Mouse (Mus musculus): ENCODE data around the gene Filip1l. TPM values are rescaled to one million over a fixed set of nuclear protein-coding genes. Genes with fewer than 3 reads are reported as not detected.

Filip1l gene
- polyA plus RNA-seq, 1 experiment from 2014 or later, result 3.4 TPM

DNA sequence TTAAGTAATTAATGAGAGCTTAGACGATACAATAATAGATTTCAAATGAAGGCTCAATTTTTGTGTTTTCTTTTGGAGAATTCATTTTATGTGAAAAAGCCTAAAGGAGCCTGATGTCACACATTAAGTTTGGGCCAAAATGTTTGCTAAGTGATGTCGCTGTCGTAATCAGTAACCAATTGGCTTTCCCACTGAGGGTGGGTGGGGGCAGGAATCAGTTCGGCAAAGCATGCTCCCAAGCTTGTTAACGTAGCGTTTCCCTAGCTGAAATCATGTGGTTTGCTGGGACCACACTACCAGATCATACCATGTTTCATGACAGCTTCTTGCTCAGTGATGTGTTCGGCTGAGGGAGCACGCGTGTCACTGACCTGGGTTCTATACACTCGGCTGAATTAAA is 162.7 kb downstream of the Filip1l start:
- H3K9me3 ChIP-seq (ENCODE audit: control insufficient read depth, low read length), result no peaks in the 10 kb centered on the region
- no peak overlapping the region for H3K9ac ChIP-seq
- H3K27ac ChIP-seq, result no peak overlapping the region
- H3K4me2 ChIP-seq (replicated peaks), result no peak overlapping the region
- 82% methylated on average over 10 of the region's 10 CpGs for WGBS
- no peaks in the 10 kb centered on the region for H3K4me1 ChIP-seq (replicated peaks; ENCODE audit: control insufficient read depth, insufficient read depth, low read length)
- H3K36me3 ChIP-seq (replicated peaks; ENCODE audit: control insufficient read depth, insufficient read depth), result no peaks in the 10 kb centered on the region
- DNase-seq (ENCODE audit: low spot score) (no peak), ATAC-seq (ENCODE audit: low FRiP score) (no peak)
- H3K27me3 ChIP-seq (ENCODE audit: control insufficient read depth, insufficient read depth, low read length), result no peaks in the 10 kb centered on the region
- H3K4me3 ChIP-seq (replicated peaks; ENCODE audit: low read length), result no peak overlapping the region

DNA sequence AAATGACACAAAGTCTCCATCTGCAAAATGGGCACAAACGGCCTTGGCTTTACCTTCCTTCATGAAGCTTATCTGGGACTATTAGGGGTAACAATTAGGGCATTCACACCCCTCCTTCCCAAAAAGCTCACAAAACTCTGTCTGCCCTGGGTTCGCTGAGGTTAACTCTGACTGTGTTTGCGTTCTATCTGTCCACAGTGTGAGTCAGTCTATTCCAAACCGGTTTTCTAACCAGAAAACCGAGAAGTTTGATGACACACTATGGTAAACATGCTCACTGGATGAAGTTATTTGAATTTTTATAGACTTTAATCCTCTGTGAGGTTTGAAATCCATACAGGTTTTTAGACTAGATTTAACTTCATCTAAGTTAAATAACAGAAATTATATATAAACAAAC is 172.2 kb downstream of the Filip1l start:
- 91% methylated on average over 5 of the region's 5 CpGs for WGBS
- Histone ChIP-seq H3K4me3 (replicated peaks; ENCODE audit: low read length) (no peak overlapping the region), H3K4me2 (replicated peaks) (no peak overlapping the region), H3K9me3 (ENCODE audit: control insufficient read depth, low read length) (no peaks in the 10 kb centered on the region), H3K36me3 (replicated peaks; ENCODE audit: control insufficient read depth, insufficient read depth) (no peaks in the 10 kb centered on the region), H3K4me1 (replicated peaks; ENCODE audit: control insufficient read depth, insufficient read depth, low read length) (no peaks in the 10 kb centered on the region), H3K9ac (no peak overlapping the region), H3K27me3 (ENCODE audit: control insufficient read depth, insufficient read depth, low read length) (no peaks in the 10 kb centered on the region), H3K27ac (no peak overlapping the region)
- DNase-seq (ENCODE audit: low spot score), result no peak
- ATAC-seq (ENCODE audit: low FRiP score), result no peak

DNA sequence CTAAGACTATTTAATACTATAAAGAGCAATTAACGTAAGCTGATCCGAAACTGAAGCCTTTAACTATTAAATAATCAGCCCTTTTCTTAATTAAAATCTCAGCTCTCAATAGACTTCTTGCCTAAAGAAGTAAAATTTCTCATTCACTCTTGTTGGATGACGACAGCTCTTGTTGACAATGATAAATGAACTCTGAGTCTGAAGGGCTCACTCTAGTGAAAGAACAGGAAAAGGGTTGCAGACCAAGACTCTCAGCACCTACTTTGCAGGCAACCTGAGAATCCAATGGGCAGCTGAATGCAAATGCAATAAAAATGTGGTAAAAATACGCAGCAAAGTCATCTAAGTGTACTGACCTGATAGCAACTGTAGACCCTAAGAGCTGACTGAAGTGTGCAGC is 172.6 kb downstream of the Filip1l start:
- Histone ChIP-seq H3K27ac (no peak overlapping the region), H3K27me3 (ENCODE audit: control insufficient read depth, insufficient read depth, low read length) (no peaks in the 10 kb centered on the region), H3K4me3 (replicated peaks; ENCODE audit: low read length) (no peak overlapping the region), H3K4me2 (replicated peaks) (no peak overlapping the region), H3K9me3 (ENCODE audit: control insufficient read depth, low read length) (no peaks in the 10 kb centered on the region), H3K4me1 (replicated peaks; ENCODE audit: control insufficient read depth, insufficient read depth, low read length) (no peaks in the 10 kb centered on the region), H3K36me3 (replicated peaks; ENCODE audit: control insufficient read depth, insufficient read depth) (no peaks in the 10 kb centered on the region), H3K9ac (no peak overlapping the region)
- DNase-seq (ENCODE audit: low spot score), result no peak
- 62% methylated on average over 4 of the region's 4 CpGs for WGBS
- ATAC-seq (ENCODE audit: low FRiP score), result no peak

DNA sequence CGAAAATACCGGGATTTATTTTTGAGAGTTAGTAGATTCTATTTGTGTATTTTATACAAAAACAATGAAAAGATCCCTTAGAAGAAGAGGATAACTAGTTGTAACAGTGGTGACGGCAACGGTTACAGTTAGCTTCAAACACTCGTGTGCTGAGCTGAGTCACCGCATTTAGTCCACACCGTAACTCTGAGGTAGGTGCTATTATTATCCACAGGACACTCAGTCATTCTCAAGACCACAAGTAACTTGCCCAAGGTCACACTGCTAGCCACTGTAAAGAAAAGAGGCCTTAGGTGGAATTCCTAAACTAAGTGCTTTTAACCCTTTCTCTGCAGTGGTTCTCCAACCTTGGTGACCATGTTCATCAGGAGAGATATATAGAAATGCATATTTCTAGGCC is 174.0 kb downstream of the Filip1l start:
- H3K27ac ChIP-seq, result no peak overlapping the region
- ATAC-seq (ENCODE audit: low FRiP score) (no peak), DNase-seq (ENCODE audit: low spot score) (no peak)
- WGBS, result 88% methylated on average over 7 of the region's 7 CpGs
- H3K9ac ChIP-seq, result no peak overlapping the region
- H3K4me3 ChIP-seq (replicated peaks; ENCODE audit: low read length), result no peak overlapping the region
- no peaks in the 10 kb centered on the region for H3K27me3 ChIP-seq (ENCODE audit: control insufficient read depth, insufficient read depth, low read length)
- no peaks in the 10 kb centered on the region for H3K4me1 ChIP-seq (replicated peaks; ENCODE audit: control insufficient read depth, insufficient read depth, low read length)
- no peak overlapping the region for H3K4me2 ChIP-seq (replicated peaks)
- H3K9me3 ChIP-seq (ENCODE audit: control insufficient read depth, low read length), result no peaks in the 10 kb centered on the region
- no peaks in the 10 kb centered on the region for H3K36me3 ChIP-seq (replicated peaks; ENCODE audit: control insufficient read depth, insufficient read depth)

DNA sequence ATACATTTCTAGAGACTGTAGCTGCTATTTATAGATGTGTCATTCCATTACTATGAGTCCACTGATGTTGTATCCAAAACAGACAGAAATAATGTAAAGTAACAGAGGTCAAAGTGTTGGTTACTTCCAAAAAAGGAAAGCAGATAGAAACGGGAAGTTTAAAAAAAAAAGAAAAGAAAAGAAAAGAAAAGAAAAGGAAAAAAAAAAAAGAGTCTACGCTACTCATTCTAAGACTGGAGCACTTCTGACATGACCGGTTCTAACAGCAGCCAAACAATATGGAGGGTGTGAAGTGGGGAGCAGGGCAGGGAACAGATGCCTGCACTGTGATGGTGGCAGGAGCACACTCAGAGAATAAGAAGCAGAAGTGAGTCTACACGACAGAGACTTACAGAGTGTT is 175.6 kb downstream of the Filip1l start:
- no peaks in the 10 kb centered on the region for H3K9me3 ChIP-seq (ENCODE audit: control insufficient read depth, low read length)
- H3K4me2 ChIP-seq (replicated peaks), result no peak overlapping the region
- no peaks in the 10 kb centered on the region for H3K4me1 ChIP-seq (replicated peaks; ENCODE audit: control insufficient read depth, insufficient read depth, low read length)
- H3K9ac ChIP-seq, result no peak overlapping the region
- no peak for ATAC-seq (ENCODE audit: low FRiP score)
- WGBS, result 73% methylated on average over 4 of the region's 4 CpGs
- no peak overlapping the region for H3K27ac ChIP-seq
- no peaks in the 10 kb centered on the region for H3K27me3 ChIP-seq (ENCODE audit: control insufficient read depth, insufficient read depth, low read length)
- no peaks in the 10 kb centered on the region for H3K36me3 ChIP-seq (replicated peaks; ENCODE audit: control insufficient read depth, insufficient read depth)
- no peak overlapping the region for H3K4me3 ChIP-seq (replicated peaks; ENCODE audit: low read length)
- DNase-seq (ENCODE audit: low spot score), result no peak

DNA sequence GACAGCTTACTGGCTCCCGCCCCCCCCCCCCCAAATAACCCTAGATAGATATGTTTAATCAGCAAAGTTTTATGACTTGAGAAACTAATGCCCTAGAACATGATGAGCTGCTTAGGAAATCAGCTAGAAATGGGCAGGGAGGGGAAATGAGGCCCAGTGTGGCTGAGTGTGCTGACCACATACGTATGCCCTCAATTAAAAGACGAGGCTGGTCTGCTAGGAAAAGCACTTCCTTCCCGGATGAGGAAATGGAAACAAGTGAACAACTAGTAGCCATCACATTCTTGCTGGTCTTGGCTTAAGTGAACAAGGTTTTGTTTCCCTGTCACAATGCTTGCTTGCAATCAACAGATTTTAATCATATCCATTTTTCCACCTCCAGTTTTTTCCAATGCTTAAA is 177.7 kb downstream of the Filip1l start:
- no peaks in the 10 kb centered on the region for H3K4me1 ChIP-seq (replicated peaks; ENCODE audit: control insufficient read depth, insufficient read depth, low read length)
- 90% methylated on average over 4 of the region's 4 CpGs for WGBS
- no peak overlapping the region for H3K4me2 ChIP-seq (replicated peaks)
- no peak overlapping the region for H3K27ac ChIP-seq
- ATAC-seq (ENCODE audit: low FRiP score), result no peak
- H3K27me3 ChIP-seq (ENCODE audit: control insufficient read depth, insufficient read depth, low read length), result no peaks in the 10 kb centered on the region
- H3K36me3 ChIP-seq (replicated peaks; ENCODE audit: control insufficient read depth, insufficient read depth), result no peaks in the 10 kb centered on the region
- no peak overlapping the region for H3K4me3 ChIP-seq (replicated peaks; ENCODE audit: low read length)
- no peak for DNase-seq (ENCODE audit: low spot score)
- no peaks in the 10 kb centered on the region for H3K9me3 ChIP-seq (ENCODE audit: control insufficient read depth, low read length)
- H3K9ac ChIP-seq, result no peak overlapping the region

DNA sequence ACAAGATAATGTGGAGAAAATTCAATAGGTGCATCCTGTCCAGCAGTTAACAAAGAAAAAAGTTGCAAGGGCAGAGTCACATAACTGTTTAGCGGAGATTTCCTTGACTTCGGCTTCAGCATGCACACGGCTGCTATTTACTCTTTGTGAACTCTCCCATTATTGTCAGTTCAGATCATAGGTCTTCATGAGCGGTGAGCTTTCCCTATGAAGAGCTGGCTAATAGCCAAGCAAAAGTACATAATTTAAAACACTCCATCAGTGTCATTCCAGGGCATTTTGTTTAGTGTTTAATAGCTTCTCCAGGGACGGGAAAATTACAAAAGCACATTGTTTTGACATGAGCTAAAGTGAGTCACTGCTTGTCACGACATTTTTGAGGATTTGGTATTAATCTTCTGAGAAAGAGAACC is 179.2 kb downstream of the Filip1l start:
- H3K9me3 ChIP-seq (ENCODE audit: control insufficient read depth, low read length), result no peaks in the 10 kb centered on the region
- no peak overlapping the region for H3K4me3 ChIP-seq (replicated peaks; ENCODE audit: low read length)
- H3K27ac ChIP-seq, result no peak overlapping the region
- no peaks in the 10 kb centered on the region for H3K27me3 ChIP-seq (ENCODE audit: control insufficient read depth, insufficient read depth, low read length)
- WGBS, result 24% methylated on average over 6 of the region's 6 CpGs
- DNase-seq (ENCODE audit: low spot score), result no peak
- no peaks in the 10 kb centered on the region for H3K4me1 ChIP-seq (replicated peaks; ENCODE audit: control insufficient read depth, insufficient read depth, low read length)
- no peak for ATAC-seq (ENCODE audit: low FRiP score)
- H3K9ac ChIP-seq, result no peak overlapping the region
- H3K4me2 ChIP-seq (replicated peaks), result no peak overlapping the region
- H3K36me3 ChIP-seq (replicated peaks; ENCODE audit: control insufficient read depth, insufficient read depth), result no peaks in the 10 kb centered on the region

DNA sequence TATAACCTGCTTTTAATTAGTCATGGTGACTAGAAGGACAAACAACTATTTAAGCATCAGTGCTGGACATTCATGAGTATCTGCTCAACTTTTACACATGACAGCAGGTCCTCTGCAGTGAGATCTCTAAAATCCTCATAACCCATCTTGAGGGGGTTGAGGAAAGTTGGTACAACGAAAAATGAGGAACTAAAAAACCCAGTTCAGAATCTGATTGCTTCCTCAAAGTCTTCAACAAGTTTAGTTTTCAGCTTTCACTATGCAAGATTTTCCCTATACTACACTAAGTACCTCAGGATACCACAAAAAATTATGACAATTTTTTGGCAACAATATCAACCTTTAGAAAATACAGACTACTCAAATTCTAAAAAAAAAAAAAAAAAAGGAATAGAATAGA is 181.5 kb downstream of the Filip1l start:
- WGBS, result 93% methylated on average over 1 of the region's 1 CpGs
- ATAC-seq (ENCODE audit: low FRiP score), result no peak
- H3K4me1 ChIP-seq (replicated peaks; ENCODE audit: control insufficient read depth, insufficient read depth, low read length), result no peaks in the 10 kb centered on the region

DNA sequence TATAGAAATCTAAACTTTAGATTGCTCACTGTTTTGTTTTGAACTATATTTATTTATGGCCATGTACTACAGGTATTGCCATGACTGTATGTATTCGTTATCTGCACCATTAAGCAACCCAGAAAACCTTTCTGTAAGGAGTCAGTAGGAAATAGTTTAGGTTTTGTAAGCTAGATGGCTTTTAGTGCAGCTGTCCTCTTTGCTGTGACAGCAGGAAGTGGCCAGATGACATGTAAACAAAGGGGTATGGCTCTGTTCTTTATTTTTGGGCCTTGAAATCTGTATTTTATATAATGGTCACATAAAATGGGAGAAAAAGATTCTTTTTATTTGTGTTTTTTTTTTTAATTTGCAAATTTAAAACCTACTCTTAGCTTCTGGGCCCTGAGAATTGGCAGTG is 181.9 kb downstream of the Filip1l start:
- Histone ChIP-seq H3K9ac (no peak overlapping the region), H3K4me1 (replicated peaks; ENCODE audit: control insufficient read depth, insufficient read depth, low read length) (no peaks in the 10 kb centered on the region), H3K36me3 (replicated peaks; ENCODE audit: control insufficient read depth, insufficient read depth) (no peaks in the 10 kb centered on the region), H3K27me3 (ENCODE audit: control insufficient read depth, insufficient read depth, low read length) (no peaks in the 10 kb centered on the region), H3K4me2 (replicated peaks) (no peak overlapping the region), H3K9me3 (ENCODE audit: control insufficient read depth, low read length) (no peaks in the 10 kb centered on the region), H3K27ac (no peak overlapping the region), H3K4me3 (replicated peaks; ENCODE audit: low read length) (no peak overlapping the region)
- WGBS, result 84% methylated on average over 1 of the region's 1 CpGs
- ATAC-seq (ENCODE audit: low FRiP score) (no peak), DNase-seq (ENCODE audit: low spot score) (no peak)

More for the DNA sequence above, 181.5 kb downstream of the Filip1l start:
- Histone ChIP-seq H3K27ac (no peak overlapping the region), H3K36me3 (replicated peaks; ENCODE audit: control insufficient read depth, insufficient read depth) (no peaks in the 10 kb centered on the region), H3K27me3 (ENCODE audit: control insufficient read depth, insufficient read depth, low read length) (no peaks in the 10 kb centered on the region), H3K9ac (no peak overlapping the region), H3K4me3 (replicated peaks; ENCODE audit: low read length) (no peak overlapping the region), H3K4me2 (replicated peaks) (no peak overlapping the region), H3K9me3 (ENCODE audit: control insufficient read depth, low read length) (no peaks in the 10 kb centered on the region)
- no peak for DNase-seq (ENCODE audit: low spot score)

DNA sequence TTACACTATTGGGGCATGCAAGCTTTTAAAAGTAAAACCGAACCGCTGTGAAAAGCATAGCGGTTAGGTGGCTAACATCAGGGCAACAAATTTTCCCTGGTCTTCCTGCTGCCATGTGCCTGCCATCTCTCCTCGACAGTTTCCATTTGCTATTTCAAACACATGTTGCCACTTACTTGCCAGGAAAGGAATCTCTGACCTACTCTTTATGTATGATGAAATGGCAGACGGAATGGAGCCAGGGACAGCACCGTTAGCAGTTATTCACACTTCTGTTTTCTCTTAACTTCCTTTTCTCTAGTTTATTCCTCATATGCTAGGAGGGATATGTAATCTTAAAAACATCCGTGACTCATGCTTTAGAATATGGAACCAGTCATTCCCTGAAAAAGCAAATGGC is 183.6 kb downstream of the Filip1l start:
- 93% methylated on average over 7 of the region's 7 CpGs for WGBS
- DNase-seq (ENCODE audit: low spot score) (no peak), ATAC-seq (ENCODE audit: low FRiP score) (no peak)
- H3K4me1 ChIP-seq (replicated peaks; ENCODE audit: control insufficient read depth, insufficient read depth, low read length), result no peaks in the 10 kb centered on the region
- no peak overlapping the region for H3K4me3 ChIP-seq (replicated peaks; ENCODE audit: low read length)
- no peak overlapping the region for H3K4me2 ChIP-seq (replicated peaks)
- no peak overlapping the region for H3K27ac ChIP-seq
- no peak overlapping the region for H3K9ac ChIP-seq
- no peaks in the 10 kb centered on the region for H3K27me3 ChIP-seq (ENCODE audit: control insufficient read depth, insufficient read depth, low read length)
- no peaks in the 10 kb centered on the region for H3K36me3 ChIP-seq (replicated peaks; ENCODE audit: control insufficient read depth, insufficient read depth)
- no peaks in the 10 kb centered on the region for H3K9me3 ChIP-seq (ENCODE audit: control insufficient read depth, low read length)
